Mouse (Mus musculus): Measurements from ENCODE around the gene Ttc41. TPM values are rescaled to one million over a fixed set of nuclear protein-coding genes. Genes with fewer than 3 reads are reported as not detected.

Gene Ttc41
- polyA plus RNA-seq, 1 experiment = not detected

- Histone ChIP-seq H3K4me1 (peaks cover 80% of the 10 kb centered on the region), H3K27me3 (replicated peaks) (no peaks in the 10 kb centered on the region), H3K9me3 (no peaks in the 10 kb centered on the region), H3K4me3 (replicated peaks) (peak overlapping the region; percentile 76), H3K36me3 (replicated peaks; ENCODE audit: low read length) (no peaks in the 10 kb centered on the region)
- TF ChIP-seq FLI1 (IDR thresholded peaks at IDR 0.05; ENCODE audit: low read length) (no peak), GATA1 (IDR thresholded peaks at IDR 0.05; ENCODE audit: borderline replicate concordance, low read length) (no peak)
These were observed 76.0 kb downstream of the Ttc41 start for GRCm38 (mm10) chr10:86781641-86782040.

GRCm38 (mm10) chr10:86782656-86783055 lies 77.0 kb downstream of the Ttc41 start:
- Histone ChIP-seq H3K4me1 (peaks cover 80% of the 10 kb centered on the region), H3K9me3 (no peaks in the 10 kb centered on the region), H3K4me3 (replicated peaks) (peak overlapping the region; percentile 67), H3K36me3 (replicated peaks; ENCODE audit: low read length) (no peaks in the 10 kb centered on the region), H3K27me3 (replicated peaks) (no peaks in the 10 kb centered on the region)
- TF ChIP-seq GATA1 (IDR thresholded peaks at IDR 0.05; ENCODE audit: borderline replicate concordance, low read length) (no peak), FLI1 (IDR thresholded peaks at IDR 0.05; ENCODE audit: low read length) (no peak)

- H3K4me3 ChIP-seq (replicated peaks) = no peak overlapping the region
- TF ChIP-seq FLI1 (IDR thresholded peaks at IDR 0.05; ENCODE audit: low read length) = no peak
- TF ChIP-seq GATA1 (IDR thresholded peaks at IDR 0.05; ENCODE audit: borderline replicate concordance, low read length) = no peak
- H3K4me1 ChIP-seq = peaks cover 81% of the 10 kb centered on the region
- H3K9me3 ChIP-seq = no peaks in the 10 kb centered on the region
- H3K27me3 ChIP-seq (replicated peaks) = no peaks in the 10 kb centered on the region
- peaks cover 2% of the 10 kb centered on the region for H3K36me3 ChIP-seq (replicated peaks; ENCODE audit: low read length)
These were observed 78.0 kb downstream of the Ttc41 start for GRCm38 (mm10) chr10:86783561-86783960.

- Histone ChIP-seq H3K4me3 (replicated peaks) (no peak overlapping the region), H3K4me1 (peaks cover 82% of the 10 kb centered on the region), H3K9me3 (no peaks in the 10 kb centered on the region), H3K27me3 (replicated peaks) (no peaks in the 10 kb centered on the region), H3K36me3 (replicated peaks; ENCODE audit: low read length) (peaks cover 2% of the 10 kb centered on the region)
- TF ChIP-seq FLI1 (IDR thresholded peaks at IDR 0.05; ENCODE audit: low read length) = no peak
- no peak for TF ChIP-seq GATA1 (IDR thresholded peaks at IDR 0.05; ENCODE audit: borderline replicate concordance, low read length)
These were observed 78.6 kb downstream of the Ttc41 start for GRCm38 (mm10) chr10:86784126-86784675.

- Histone ChIP-seq H3K4me1 (peaks cover 81% of the 10 kb centered on the region), H3K4me3 (replicated peaks) (no peak overlapping the region), H3K27me3 (replicated peaks) (no peaks in the 10 kb centered on the region), H3K36me3 (replicated peaks; ENCODE audit: low read length) (peaks cover 8% of the 10 kb centered on the region), H3K9me3 (no peaks in the 10 kb centered on the region)
- no peak for TF ChIP-seq GATA1 (IDR thresholded peaks at IDR 0.05; ENCODE audit: borderline replicate concordance, low read length)
- no peak for TF ChIP-seq FLI1 (IDR thresholded peaks at IDR 0.05; ENCODE audit: low read length)
These were observed 79.8 kb downstream of the Ttc41 start for GRCm38 (mm10) chr10:86785396-86785795.

GRCm38 (mm10) chr10:86786083-86786482 lies 80.5 kb downstream of the Ttc41 start:
- H3K36me3 ChIP-seq (replicated peaks; ENCODE audit: low read length) = peaks cover 12% of the 10 kb centered on the region
- H3K4me1 ChIP-seq = peaks cover 74% of the 10 kb centered on the region

GRCm38 (mm10) chr10:86788193-86788592 lies 82.6 kb downstream of the Ttc41 start:
- Histone ChIP-seq H3K4me3 (replicated peaks) (no peak overlapping the region), H3K27me3 (replicated peaks) (no peaks in the 10 kb centered on the region), H3K4me1 (peaks cover 55% of the 10 kb centered on the region), H3K9me3 (no peaks in the 10 kb centered on the region), H3K36me3 (replicated peaks; ENCODE audit: low read length) (peaks cover 17% of the 10 kb centered on the region)
- TF ChIP-seq FLI1 (IDR thresholded peaks at IDR 0.05; ENCODE audit: low read length) = no peak
- no peak for TF ChIP-seq GATA1 (IDR thresholded peaks at IDR 0.05; ENCODE audit: borderline replicate concordance, low read length)

More at GRCm38 (mm10) chr10:86786083-86786482, 80.5 kb downstream of the Ttc41 start:
- Histone ChIP-seq H3K27me3 (replicated peaks) (no peaks in the 10 kb centered on the region), H3K9me3 (no peaks in the 10 kb centered on the region), H3K4me3 (replicated peaks) (no peak overlapping the region)
- TF ChIP-seq GATA1 (IDR thresholded peaks at IDR 0.05; ENCODE audit: borderline replicate concordance, low read length) (no peak), FLI1 (IDR thresholded peaks at IDR 0.05; ENCODE audit: low read length) (no peak)

- Histone ChIP-seq H3K4me3 (replicated peaks) (no peak overlapping the region), H3K4me1 (peaks cover 57% of the 10 kb centered on the region), H3K9me3 (no peaks in the 10 kb centered on the region), H3K36me3 (replicated peaks; ENCODE audit: low read length) (peaks cover 17% of the 10 kb centered on the region), H3K27me3 (replicated peaks) (no peaks in the 10 kb centered on the region)
- TF ChIP-seq FLI1 (IDR thresholded peaks at IDR 0.05; ENCODE audit: low read length) (no peak), GATA1 (IDR thresholded peaks at IDR 0.05; ENCODE audit: borderline replicate concordance, low read length) (no peak)
These were observed 83.6 kb downstream of the Ttc41 start for GRCm38 (mm10) chr10:86789146-86789672.

GRCm38 (mm10) chr10:86791507-86792184 lies 86.0 kb downstream of the Ttc41 start:
- Histone ChIP-seq H3K27me3 (replicated peaks) (no peaks in the 10 kb centered on the region), H3K9me3 (peaks cover 4% of the 10 kb centered on the region; the same call in 1 of the 2 replicates), H3K36me3 (replicated peaks; ENCODE audit: low read length) (peaks cover 33% of the 10 kb centered on the region), H3K4me3 (replicated peaks) (no peak overlapping the region), H3K4me1 (peaks cover 47% of the 10 kb centered on the region)
- TF ChIP-seq FLI1 (IDR thresholded peaks at IDR 0.05; ENCODE audit: low read length) (no peak), GATA1 (IDR thresholded peaks at IDR 0.05; ENCODE audit: borderline replicate concordance, low read length) (no peak)

GRCm38 (mm10) chr10:86793509-86793951 lies 87.9 kb downstream of the Ttc41 start:
- H3K9me3 ChIP-seq = peaks cover 4% of the 10 kb centered on the region; the same call in 1 of the 2 replicates
- TF ChIP-seq FLI1 (IDR thresholded peaks at IDR 0.05; ENCODE audit: low read length) = no peak
- no peak for TF ChIP-seq GATA1 (IDR thresholded peaks at IDR 0.05; ENCODE audit: borderline replicate concordance, low read length)
- peaks cover 31% of the 10 kb centered on the region for H3K36me3 ChIP-seq (replicated peaks; ENCODE audit: low read length)
- peaks cover 35% of the 10 kb centered on the region for H3K4me1 ChIP-seq
- no peak overlapping the region for H3K4me3 ChIP-seq (replicated peaks)
- no peaks in the 10 kb centered on the region for H3K27me3 ChIP-seq (replicated peaks)
